Mouse (Mus musculus): ENCODE measurements around the gene Sun1. TPM values are rescaled to one million over a fixed set of nuclear protein-coding genes. Genes with fewer than 3 reads are reported as not detected.

The Sun1 gene
- total and polyA plus RNA-seq, 3 experiments, result 71.3 to 79.0 TPM; not detected in 1

DNA sequence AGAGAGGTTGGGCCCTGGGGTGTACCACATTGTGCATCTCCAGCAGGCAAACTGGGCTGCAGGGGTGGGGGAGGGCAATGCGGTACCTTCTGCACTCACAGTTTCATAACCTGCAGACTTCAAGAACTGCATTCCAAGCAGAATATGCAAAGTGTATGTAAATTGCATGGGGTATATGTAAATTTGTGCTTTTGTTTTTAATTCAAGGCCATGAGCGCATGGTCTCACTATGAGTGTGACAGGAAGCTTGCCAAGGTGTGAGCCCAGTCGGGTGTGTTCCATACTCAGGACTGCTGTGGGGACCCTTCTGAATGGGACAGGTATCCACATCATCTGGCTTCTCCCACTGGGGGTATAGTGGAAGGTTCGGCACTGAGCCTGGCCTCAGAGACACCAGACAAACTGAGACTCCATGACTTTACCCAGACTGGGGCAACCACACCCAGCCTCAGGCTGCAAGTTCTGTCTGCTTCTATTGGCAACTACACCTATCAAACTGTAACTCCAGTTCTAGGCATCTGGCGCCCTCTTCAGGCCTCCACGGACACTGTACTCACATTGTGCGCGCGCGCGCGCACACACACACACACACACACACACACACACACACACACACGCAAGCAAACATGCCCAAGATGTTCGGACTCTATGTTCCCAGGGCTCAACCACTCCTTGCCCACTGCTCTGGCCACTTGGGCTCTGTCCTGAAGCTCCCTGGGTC lies 83.2 kb downstream of the Sun1 start:
- DNase-seq (ENCODE audit: low read depth, low spot score), result no peak
- H3K79me2 ChIP-seq (ENCODE audit: control insufficient read depth, insufficient read depth, low read length, poor library complexity), result no peaks in the 10 kb centered on the region
- H3K9me3 ChIP-seq (replicated peaks; ENCODE audit: insufficient read depth, low read length), result no peaks in the 10 kb centered on the region
- no peak overlapping the region for H3K4me3 ChIP-seq (ENCODE audit: control insufficient read depth in 1 of 2, insufficient read depth in 1 of 2, low read depth in 2 of 2, low read length in 2 of 2)
- no peak for TF ChIP-seq SIN3A (IDR thresholded peaks at IDR 0.05; ENCODE audit: low read length)
- no peak for TF ChIP-seq CHD2 (IDR thresholded peaks at IDR 0.05; ENCODE audit: low read length)
- peak in 2 of 3 experiments; percentile 23 to 42; a peak in 4 of 6 replicates for TF ChIP-seq CTCF (IDR thresholded peaks at IDR 0.05 in 2 of 3, conservative IDR thresholded peaks at IDR 0.05 in 1 of 3; ENCODE audit: control insufficient read depth in 1 of 3, insufficient read depth in 1 of 3, low read depth in 2 of 3, low read length in 3 of 3, poor library complexity in 1 of 3, severe bottlenecking in 1 of 3)
- H3K4me1 ChIP-seq (ENCODE audit: control insufficient read depth in 1 of 2, insufficient read depth in 2 of 2, low read length in 2 of 2), result peaks cover 3 to 17% of the 10 kb centered on the region in 2 experiments
- no peaks in the 10 kb centered on the region for H3K27me3 ChIP-seq (ENCODE audit: control insufficient read depth in 1 of 2, insufficient read depth in 2 of 2, low read length in 2 of 2)
- no peak overlapping the region for H3K27ac ChIP-seq (ENCODE audit: control insufficient read depth, low read depth, low read length)
- peaks cover 0 to 16% of the 10 kb centered on the region in 2 experiments; a peak in 2 of 4 replicates for H3K36me3 ChIP-seq (ENCODE audit: control insufficient read depth in 1 of 2, insufficient read depth in 2 of 2, low read length in 2 of 2)
- H3K9ac ChIP-seq (ENCODE audit: control insufficient read depth, low read depth, low read length, poor library complexity, severe bottlenecking), result no peak overlapping the region

GRCm38 (mm10) chr5:139285383-139286067 lies 85.1 kb downstream of the Sun1 start:
- Histone ChIP-seq H3K79me2 (ENCODE audit: control insufficient read depth, insufficient read depth, low read length, poor library complexity) (no peaks in the 10 kb centered on the region), H3K27me3 (ENCODE audit: control insufficient read depth in 1 of 2, insufficient read depth in 2 of 2, low read length in 2 of 2) (no peaks in the 10 kb centered on the region), H3K36me3 (ENCODE audit: control insufficient read depth in 1 of 2, insufficient read depth in 2 of 2, low read length in 2 of 2) (peaks cover 0 to 21% of the 10 kb centered on the region in 2 experiments; a peak in 2 of 4 replicates), H3K4me1 (ENCODE audit: control insufficient read depth in 1 of 2, insufficient read depth in 2 of 2, low read length in 2 of 2) (peaks cover 5 to 24% of the 10 kb centered on the region in 2 experiments), H3K4me3 (ENCODE audit: control insufficient read depth in 1 of 2, insufficient read depth in 1 of 2, low read depth in 2 of 2, low read length in 2 of 2) (no peak overlapping the region), H3K9ac (ENCODE audit: control insufficient read depth, low read depth, low read length, poor library complexity, severe bottlenecking) (no peak overlapping the region), H3K27ac (ENCODE audit: control insufficient read depth, low read depth, low read length) (no peak overlapping the region), H3K9me3 (replicated peaks; ENCODE audit: insufficient read depth, low read length) (no peaks in the 10 kb centered on the region)
- no peak for DNase-seq (ENCODE audit: low read depth, low spot score)
- no peak for TF ChIP-seq ZMIZ1 (IDR thresholded peaks at IDR 0.05; ENCODE audit: low read depth, low read length)
- TF ChIP-seq MAZ (IDR thresholded peaks at IDR 0.05; ENCODE audit: low read depth, low read length), result no peak
- TF ChIP-seq CTCF (IDR thresholded peaks at IDR 0.05 in 2 of 3, conservative IDR thresholded peaks at IDR 0.05 in 1 of 3; ENCODE audit: control insufficient read depth in 1 of 3, insufficient read depth in 1 of 3, low read depth in 2 of 3, low read length in 3 of 3, poor library complexity in 1 of 3, severe bottlenecking in 1 of 3), result no peak
- no peak for TF ChIP-seq TAL1 (IDR thresholded peaks at IDR 0.05; ENCODE audit: low read length)
- no peak for TF ChIP-seq TCF12 (IDR thresholded peaks at IDR 0.05; ENCODE audit: low read depth, low read length)
- TF ChIP-seq GABPA (IDR thresholded peaks at IDR 0.05; ENCODE audit: low read depth, low read length), result no peak
- TF ChIP-seq POLR2AphosphoS5 (IDR thresholded peaks at IDR 0.05; ENCODE audit: borderline replicate concordance, low read depth, low read length), result no peak
- TF ChIP-seq ZC3H11A (IDR thresholded peaks at IDR 0.05; ENCODE audit: low read depth, low read length), result no peak

Data from MEL (cell line).